Mouse (Mus musculus): ENCODE data around the gene Usp50. TPM values are rescaled to one million over a fixed set of nuclear protein-coding genes. Genes with fewer than 3 reads are reported as not detected.

Usp50 gene
- polyA plus RNA-seq, 1 experiment from 2014 or later = 2.6 TPM

Other genes with a start within 250 kb of the Usp50 start
- 5.2 and 6.2 TPM in 2 replicates for gene Slc27a2, start 231.1 kb downstream of the Usp50 start, polyA plus RNA-seq (2015; fragmentation: Nextera tagmentation; extraction: Ambion mirVana)
- 18.4 and 26.8 TPM in 2 replicates for gene Hdc, start 164.2 kb downstream of the Usp50 start, polyA plus RNA-seq (2015; fragmentation: Nextera tagmentation; extraction: Ambion mirVana)
- 36.5 and 39.8 TPM in 2 replicates for gene Gabpb1, start 107.1 kb downstream of the Usp50 start, polyA plus RNA-seq (2015; fragmentation: Nextera tagmentation; extraction: Ambion mirVana)
- 44.0 and 47.9 TPM in 2 replicates for gene Usp8, start 76.1 kb downstream of the Usp50 start, polyA plus RNA-seq (2015; fragmentation: Nextera tagmentation; extraction: Ambion mirVana)
- 40.4 and 40.5 TPM in 2 replicates for gene Trpm7, start 92.8 kb upstream of the Usp50 start, polyA plus RNA-seq (2015; fragmentation: Nextera tagmentation; extraction: Ambion mirVana)
- gene Sppl2a, start 149.8 kb upstream of the Usp50 start, polyA plus RNA-seq (2015; fragmentation: Nextera tagmentation; extraction: Ambion mirVana) = 48.9 and 58.0 TPM in 2 replicates
- 9.9 and 12.7 TPM in 2 replicates for gene Ap4e1, start 225.2 kb upstream of the Usp50 start, polyA plus RNA-seq (2015; fragmentation: Nextera tagmentation; extraction: Ambion mirVana)

Data from stomach, embryonic 16.5 days (tissue).